Mouse (Mus musculus) megakaryocyte-erythroid progenitor cell, adult 5-6 weeks (primary cell): ENCODE measurements at regions not wholly inside any gene's neighbourhood (a gene's known extent, or its start where the extent isn't known, plus 50 kb on each side); places are given as distances from the start of the nearest gene placed in this dataset.

Source experiments
- ATAC-seq: replicated peaks from 2 replicates; pipeline ENCODE4 v1.8.0; 2016; ENCODE audit warnings: mild to moderate bottlenecking, inconsistent platforms; ENCODE audit not compliant: severe bottlenecking, poor library complexity, low FRiP score, low TSS enrichment

DNA sequence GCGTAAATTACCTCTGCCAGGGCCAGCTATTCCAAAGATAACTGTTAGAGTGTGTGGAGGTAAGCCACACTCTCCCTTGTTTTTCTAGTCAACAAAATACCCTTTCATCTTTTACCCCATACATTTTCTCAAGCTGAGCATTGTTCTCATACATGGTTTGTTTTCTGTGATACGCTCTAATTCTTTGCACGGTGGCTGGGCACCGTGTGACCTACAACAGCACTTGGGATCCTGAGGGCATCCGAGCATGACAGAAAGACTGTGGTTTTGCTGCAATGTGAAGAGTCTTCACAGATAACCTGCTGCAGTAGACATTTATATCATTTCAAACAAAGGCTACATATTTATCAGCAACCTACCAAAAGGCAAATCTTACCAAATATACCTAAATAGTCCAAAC is 55.1 kb upstream of the Cnr1 start:
- ATAC-seq, result no peak
